Mouse (Mus musculus) adrenal gland, postnatal 14 days (tissue): ENCODE measurements at regions not wholly inside any gene's neighbourhood (a gene's known extent, or its start where the extent isn't known, plus 50 kb on each side); places are given as distances from the start of the nearest gene placed in this dataset.

ENCODE experiments used
- DNase-seq: peaks from one replicate; pipeline ENCODE4 v3.0.0; 2021; ENCODE audit warnings: mixed read lengths

- DNase-seq, result no peak
Measured at GRCm38 (mm10) chr1:137863506-137863905, 312.0 kb downstream of the Ptprc start.

GRCm38 (mm10) chr1:137852262-137852661 is 323.2 kb downstream of the Ptprc start:
- DNase-seq, result no peak

- DNase-seq, result no peak
Measured at GRCm38 (mm10) chr1:137847311-137847923, 328.1 kb downstream of the Ptprc start.

- no peak for DNase-seq
Measured at GRCm38 (mm10) chr1:137846857-137847256, 328.7 kb downstream of the Ptprc start.

GRCm38 (mm10) chr1:137840531-137840930 is 335.0 kb downstream of the Ptprc start:
- DNase-seq, result no peak

GRCm38 (mm10) chr1:137839703-137840102 is 335.8 kb downstream of the Ptprc start:
- DNase-seq, result no peak

GRCm38 (mm10) chr1:137839263-137839662 is 336.2 kb downstream of the Ptprc start:
- no peak for DNase-seq

- DNase-seq, result no peak
Measured at GRCm38 (mm10) chr1:137838357-137838756, 337.2 kb downstream of the Ptprc start.

GRCm38 (mm10) chr1:137833535-137833934 is 342.0 kb downstream of the Ptprc start:
- no peak for DNase-seq

GRCm38 (mm10) chr1:137831284-137831683 is 344.2 kb downstream of the Ptprc start:
- no peak for DNase-seq

GRCm38 (mm10) chr1:137827379-137827778 is 348.1 kb downstream of the Ptprc start:
- DNase-seq, result no peak

- DNase-seq, result no peak
Measured at GRCm38 (mm10) chr1:137815401-137815888, 360.1 kb downstream of the Ptprc start.

- DNase-seq, result no peak
Measured at GRCm38 (mm10) chr1:137814556-137814955, 361.0 kb downstream of the Ptprc start.

- no peak for DNase-seq
Measured at GRCm38 (mm10) chr1:137813716-137814115, 361.8 kb downstream of the Ptprc start.

- no peak for DNase-seq
Measured at GRCm38 (mm10) chr1:137811981-137812380, 363.5 kb downstream of the Ptprc start.

- no peak for DNase-seq
Measured at GRCm38 (mm10) chr1:137806742-137807141, 368.8 kb downstream of the Ptprc start.

- DNase-seq, result no peak
Measured at GRCm38 (mm10) chr1:137806252-137806651, 369.3 kb downstream of the Ptprc start.

GRCm38 (mm10) chr1:137802119-137802518 is 373.4 kb downstream of the Ptprc start:
- no peak for DNase-seq

GRCm38 (mm10) chr1:137800752-137801151 is 374.8 kb downstream of the Ptprc start:
- DNase-seq, result no peak

GRCm38 (mm10) chr1:137788789-137789188 is 386.7 kb downstream of the Ptprc start:
- no peak for DNase-seq

GRCm38 (mm10) chr1:137786653-137787052 is 388.9 kb downstream of the Ptprc start:
- no peak for DNase-seq

GRCm38 (mm10) chr1:137774586-137774985 is 400.9 kb downstream of the Ptprc start:
- DNase-seq, result no peak

- DNase-seq, result no peak
Measured at GRCm38 (mm10) chr1:137760797-137761196, 414.7 kb downstream of the Ptprc start.

- DNase-seq, result peak; percentile 13
Measured at GRCm38 (mm10) chr1:137751446-137751961, 424.0 kb downstream of the Ptprc start.
